Mouse (Mus musculus) hindbrain, postnatal 0 days (tissue): Measurements from ENCODE around the gene Nktr. TPM values are rescaled to one million over a fixed set of nuclear protein-coding genes. Genes with fewer than 3 reads are reported as not detected.

Experiments
- ATAC-seq: fragments of 200-750 bp; cut with Nextera tagmentation; 2 replicates; pipeline ENCODE4 v1.8.0; 2017; ENCODE audit warnings: mild to moderate bottlenecking, moderate TSS enrichment, moderate library complexity
- DNase-seq: peaks from one replicate; pipeline ENCODE4 v3.0.0-alpha.2; 2015; ENCODE audit warnings: low spot score
- H3K27ac ChIP-seq: fragments of 300-500 bp; sonication (generic); 2 replicates; pipeline ENCODE4 v1.5.1; 2014; ENCODE audit warnings: mild to moderate bottlenecking
- H3K27me3 ChIP-seq: fragments of 300-500 bp; sonication (generic); 2 replicates; pipeline ENCODE4 v1.6.1; 2014; ENCODE audit warnings: low read length, mixed read lengths; ENCODE audit not compliant: insufficient read depth
- H3K36me3 ChIP-seq: fragments of 300-500 bp; sonication (generic); 2 replicates; pipeline ENCODE4 v1.6.1; 2014; ENCODE audit warnings: low read length, mixed read lengths; ENCODE audit not compliant: insufficient read depth
- H3K4me1 ChIP-seq: fragments of 300-500 bp; sonication (generic); 2 replicates; pipeline ENCODE4 v1.6.1; 2014; ENCODE audit warnings: antibody characterized with exemption, low read length, mixed read lengths; ENCODE audit not compliant: insufficient read depth
- H3K4me2 ChIP-seq: fragments of 300-500 bp; sonication (generic); 2 replicates; pipeline ENCODE4 v1.6.1; 2014; ENCODE audit warnings: low read depth, mild to moderate bottlenecking, low read length, moderate library complexity, mixed read lengths
- H3K4me3 ChIP-seq: fragments of 300-500 bp; sonication (generic); 2 replicates; pipeline ENCODE4 v1.5.1; 2014; ENCODE audit warnings: low read length
- H3K9ac ChIP-seq: fragments of 300-500 bp; sonication (generic); replicated peaks from 2 replicates; pipeline ENCODE4 v1.6.1; 2014; ENCODE audit warnings: mild to moderate bottlenecking, low read length, moderate library complexity, mixed read lengths
- H3K9me3 ChIP-seq: fragments of 300-500 bp; sonication (generic); 2 replicates; pipeline ENCODE4 v1.6.1; 2016; ENCODE audit warnings: low read length, mixed read lengths
- CTCF ChIP-seq: IDR thresholded peaks from 2 replicates; pipeline ENCODE4 v1.5.1; 2016; ENCODE audit warnings: antibody characterized with exemption, control low read depth, low read depth
- WGBS: fragments of 180-500 bp; shearing (Covaris S2); extraction: QIAGEN DNeasy Blood & Tissue Kit; methylation state at CpG from one replicate; pipeline ENCODE4 v1.1.7; 2014; 5-methylcytosine and 5-hydroxymethylcytosine counted together
- polyA plus RNA-seq: library from polyadenylated mRNA; unstranded; fragments of >200 nt; fragmentation: Nextera tagmentation; extraction: Ambion mirVana; gene quantifications from 2 replicates; pipeline ENCODE4 v1.2.1, GENCODE M21; 2015
- total RNA-seq: library from RNA; depleted of rRNA; stranded (reverse); fragments of >200 nt; gene quantifications from 2 replicates; pipeline ENCODE4 v1.2.3, GENCODE M21; 2014

The Nktr gene
- total and polyA plus RNA-seq, 2 experiments from 2014 or later: 50.4 to 76.6 TPM

- TF ChIP-seq CTCF: no peak
- no peaks in the 10 kb centered on the region for H3K9me3 ChIP-seq
- no peak for ATAC-seq
- no peak overlapping the region for H3K4me2 ChIP-seq
- WGBS: 78% methylated on average over 4 of the region's 4 CpGs
- H3K9ac ChIP-seq: no peak overlapping the region
- H3K27ac ChIP-seq: no peak overlapping the region
- H3K36me3 ChIP-seq: 0 out of 2 replicates have a peak, but pooled peaks cover 8% of the 10 kb centered on the region
- no peaks in the 10 kb centered on the region for H3K4me1 ChIP-seq
- no peak overlapping the region for H3K4me3 ChIP-seq
- no peaks in the 10 kb centered on the region for H3K27me3 ChIP-seq
- DNase-seq: no peak
Measured at GRCm38 (mm10) chr9:121677069-121677468, 41.9 kb upstream of the Nktr start.

- DNase-seq: no peak
- H3K27ac ChIP-seq: no peak overlapping the region
- no peak for TF ChIP-seq CTCF
- no peak overlapping the region for H3K4me2 ChIP-seq
- whole genome bisulfite sequencing: 77% methylated on average over 8 of the region's 8 CpGs
- H3K27me3 ChIP-seq: no peaks in the 10 kb centered on the region
- peaks cover 12% of the 10 kb centered on the region; the same call in 1 of the 2 replicates for H3K36me3 ChIP-seq
- H3K9me3 ChIP-seq: no peaks in the 10 kb centered on the region
- no peak for ATAC-seq
- no peaks in the 10 kb centered on the region for H3K4me1 ChIP-seq
- no peak overlapping the region for H3K9ac ChIP-seq
- no peak overlapping the region for H3K4me3 ChIP-seq
Measured at GRCm38 (mm10) chr9:121677476-121677875, 41.5 kb upstream of the Nktr start.

- H3K4me3 ChIP-seq: no peak overlapping the region
- peak; percentile 90 for TF ChIP-seq CTCF
- H3K9me3 ChIP-seq: no peaks in the 10 kb centered on the region
- 15% methylated on average over 6 of the region's 6 CpGs for WGBS
- ATAC-seq: peak; percentile 80
- H3K27me3 ChIP-seq: no peaks in the 10 kb centered on the region
- no peak overlapping the region for H3K4me2 ChIP-seq
- peak; percentile 85 for DNase-seq
- no peak overlapping the region for H3K9ac ChIP-seq
- peak overlapping the region; percentile 51; the same call in 1 of the 2 replicates for H3K27ac ChIP-seq
- no peaks in the 10 kb centered on the region for H3K4me1 ChIP-seq
- H3K36me3 ChIP-seq: peaks cover 20% of the 10 kb centered on the region
Measured at GRCm38 (mm10) chr9:121679549-121679948, 39.4 kb upstream of the Nktr start.

DNA sequence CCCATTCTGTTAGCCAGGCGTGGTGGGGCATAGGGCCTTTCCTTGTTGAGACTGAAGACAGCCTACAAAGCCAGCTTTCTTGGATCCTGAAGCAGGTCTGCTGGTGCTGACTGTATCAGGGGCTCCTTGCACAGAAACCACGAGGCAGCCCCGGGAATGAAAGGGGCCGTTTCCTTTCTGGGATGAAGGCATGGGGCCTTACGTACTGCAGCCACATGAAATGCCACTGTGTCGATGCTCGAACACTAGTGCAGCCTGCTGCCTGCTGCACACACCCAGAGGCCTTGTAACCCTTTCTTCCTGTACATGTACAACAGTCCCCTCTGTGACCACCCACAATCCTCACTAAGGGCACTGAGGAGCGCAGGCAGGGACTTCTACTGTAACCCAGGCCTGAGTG, 37.8 kb upstream of the Nktr start:
- no peaks in the 10 kb centered on the region for H3K9me3 ChIP-seq
- no peak overlapping the region for H3K9ac ChIP-seq
- no peak overlapping the region for H3K27ac ChIP-seq
- H3K4me1 ChIP-seq: no peaks in the 10 kb centered on the region
- no peak for TF ChIP-seq CTCF
- peaks cover 34% of the 10 kb centered on the region for H3K36me3 ChIP-seq
- 72% methylated on average over 8 of the region's 8 CpGs for WGBS
- no peak overlapping the region for H3K4me3 ChIP-seq
- H3K4me2 ChIP-seq: no peak overlapping the region
- H3K27me3 ChIP-seq: no peaks in the 10 kb centered on the region
- DNase-seq: no peak
- no peak for ATAC-seq

DNA sequence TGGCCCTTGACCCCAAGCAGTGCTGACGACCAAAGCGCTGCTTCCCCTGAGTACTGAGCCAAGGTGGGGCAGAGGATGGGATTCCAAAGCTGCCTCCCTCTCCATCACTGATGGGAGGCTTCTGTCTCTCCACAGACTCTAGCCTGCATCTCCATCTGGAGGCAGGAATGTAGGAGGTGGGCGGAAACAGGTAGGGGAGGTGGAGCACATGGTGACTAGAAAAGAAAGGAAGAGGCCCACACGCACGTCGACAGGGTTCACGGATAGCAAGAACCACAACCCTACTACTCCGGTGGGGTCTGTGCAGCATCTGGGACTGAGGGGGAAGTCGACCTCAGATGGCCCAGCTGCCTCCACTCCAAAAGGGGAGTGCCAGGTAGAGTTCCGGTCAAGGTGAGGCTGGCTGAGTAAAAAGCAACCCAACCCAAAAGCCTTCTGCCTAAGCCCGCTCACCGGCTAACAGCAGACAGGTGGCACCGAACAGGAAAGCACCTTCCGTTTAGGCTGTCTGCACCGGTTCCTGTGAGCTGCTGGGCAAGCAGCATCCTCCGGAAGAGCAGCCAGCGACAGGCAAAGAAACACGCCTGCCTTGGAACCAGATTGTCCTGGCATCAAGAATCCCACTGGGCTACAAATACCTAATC, 36.8 kb upstream of the Nktr start:
- H3K4me3 ChIP-seq: no peak overlapping the region
- H3K36me3 ChIP-seq: peaks cover 34% of the 10 kb centered on the region
- no peak for TF ChIP-seq CTCF
- 79% methylated on average over 18 of the region's 18 CpGs for WGBS
- no peaks in the 10 kb centered on the region for H3K9me3 ChIP-seq
- no peaks in the 10 kb centered on the region for H3K27me3 ChIP-seq
- ATAC-seq (no peak), DNase-seq (no peak)
- H3K9ac ChIP-seq: no peak overlapping the region
- no peak overlapping the region for H3K27ac ChIP-seq
- H3K4me1 ChIP-seq: no peaks in the 10 kb centered on the region
- H3K4me2 ChIP-seq: no peak overlapping the region

DNA sequence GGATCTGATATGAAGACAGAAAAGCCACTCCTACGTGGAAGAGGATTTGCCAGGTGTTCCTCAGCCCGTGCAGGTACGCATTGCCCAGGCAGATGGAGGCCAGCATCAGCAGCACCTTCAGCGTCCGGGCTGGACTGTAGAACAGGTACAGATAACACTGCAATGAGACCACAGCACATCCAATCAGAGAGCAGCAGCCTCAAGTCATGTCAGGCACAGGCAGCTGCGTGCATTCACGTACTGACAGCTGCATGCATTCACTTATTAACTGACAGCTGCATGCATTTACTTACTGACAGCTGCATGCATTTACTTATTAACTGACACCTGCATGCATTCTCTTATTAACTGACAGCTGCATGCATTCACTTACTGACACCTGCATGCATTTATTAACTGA, 34.3 kb upstream of the Nktr start:
- WGBS: 84% methylated on average over 7 of the region's 7 CpGs
- no peak overlapping the region for H3K4me2 ChIP-seq
- H3K27ac ChIP-seq: no peak overlapping the region
- no peak overlapping the region for H3K9ac ChIP-seq
- TF ChIP-seq CTCF: no peak
- ATAC-seq (no peak), DNase-seq (no peak)
- H3K9me3 ChIP-seq: no peaks in the 10 kb centered on the region
- no peaks in the 10 kb centered on the region for H3K27me3 ChIP-seq
- peaks cover 42% of the 10 kb centered on the region for H3K36me3 ChIP-seq
- no peak overlapping the region for H3K4me3 ChIP-seq
- no peaks in the 10 kb centered on the region for H3K4me1 ChIP-seq

- Histone ChIP-seq H3K27ac (peak overlapping the region; percentile 83), H3K36me3 (peaks cover 39% of the 10 kb centered on the region), H3K4me3 (peak overlapping the region; percentile 6; the same call in 1 of the 2 replicates), H3K4me1 (peaks cover 11% of the 10 kb centered on the region), H3K9ac (0 out of 2 replicates have a peak overlapping the region, but pooled peaks have one; percentile 2), H3K4me2 (peak overlapping the region; percentile 44), H3K27me3 (no peaks in the 10 kb centered on the region), H3K9me3 (no peaks in the 10 kb centered on the region)
- DNase-seq: peak; percentile 90
- WGBS: 16% methylated on average over 15 of the region's 15 CpGs
- TF ChIP-seq CTCF: no peak
- ATAC-seq: peak; percentile 93
Measured at GRCm38 (mm10) chr9:121690200-121690651, 28.7 kb upstream of the Nktr start.
